Mouse (Mus musculus) thymus, postnatal 36 days (tissue): ENCODE data around the gene Rxra.

Experiments
- DNase-seq, 2 experiments: peaks; one replicate each; pipeline ENCODE4 v3.0.0; 2022; ENCODE audit warnings: mixed read lengths in 2 of 2

The Rxra gene

GRCm38 (mm10) chr2:27769701-27770100, 93.5 kb downstream of the Rxra start:
- DNase-seq = no peak

GRCm38 (mm10) chr2:27770205-27770604, 94.0 kb downstream of the Rxra start:
- peak; percentile 44 to 48 for DNase-seq

- DNase-seq = peak; percentile 56 to 63
These were observed 95.7 kb downstream of the Rxra start for GRCm38 (mm10) chr2:27771936-27772335.

GRCm38 (mm10) chr2:27772841-27773388, 96.7 kb downstream of the Rxra start:
- DNase-seq = no peak

GRCm38 (mm10) chr2:27773980-27774730, 97.9 kb downstream of the Rxra start:
- DNase-seq = no peak

- no peak for DNase-seq
These were observed 98.8 kb downstream of the Rxra start for GRCm38 (mm10) chr2:27775006-27775405.

- DNase-seq = no peak
These were observed 99.4 kb downstream of the Rxra start for GRCm38 (mm10) chr2:27775625-27776024.

- DNase-seq = no peak
These were observed 101.5 kb downstream of the Rxra start for GRCm38 (mm10) chr2:27777756-27778155.

- no peak for DNase-seq
These were observed 102.0 kb downstream of the Rxra start for GRCm38 (mm10) chr2:27778289-27778688.

GRCm38 (mm10) chr2:27779291-27779866, 103.1 kb downstream of the Rxra start:
- no peak for DNase-seq

- no peak for DNase-seq
These were observed 103.9 kb downstream of the Rxra start for GRCm38 (mm10) chr2:27780162-27780561.

- DNase-seq = no peak
These were observed 109.1 kb downstream of the Rxra start for GRCm38 (mm10) chr2:27785363-27785762.

GRCm38 (mm10) chr2:27785973-27786417, 109.8 kb downstream of the Rxra start:
- DNase-seq = no peak

GRCm38 (mm10) chr2:27791571-27791970, 115.3 kb downstream of the Rxra start:
- DNase-seq = no peak

- DNase-seq = no peak
These were observed 122.8 kb downstream of the Rxra start for GRCm38 (mm10) chr2:27799018-27799417.

- no peak for DNase-seq
These were observed 124.8 kb downstream of the Rxra start for GRCm38 (mm10) chr2:27801041-27801440.

GRCm38 (mm10) chr2:27802493-27802892, 126.3 kb downstream of the Rxra start:
- no peak for DNase-seq

- DNase-seq = no peak
These were observed 130.5 kb downstream of the Rxra start for GRCm38 (mm10) chr2:27806691-27807090.

GRCm38 (mm10) chr2:27807684-27808083, 131.4 kb downstream of the Rxra start:
- DNase-seq = no peak

- DNase-seq = no peak
These were observed 133.7 kb downstream of the Rxra start for GRCm38 (mm10) chr2:27809897-27810296.
